Mouse (Mus musculus): ENCODE data around the gene Arhgef18. TPM values are rescaled to one million over a fixed set of nuclear protein-coding genes. Genes with fewer than 3 reads are reported as not detected.
A peak's percentile ranks its signal among the peaks of the same experiment; 100 is the strongest.

The Arhgef18 gene
- polyA plus RNA-seq, 1 experiment from 2014 or later: 13.3 TPM

DNA sequence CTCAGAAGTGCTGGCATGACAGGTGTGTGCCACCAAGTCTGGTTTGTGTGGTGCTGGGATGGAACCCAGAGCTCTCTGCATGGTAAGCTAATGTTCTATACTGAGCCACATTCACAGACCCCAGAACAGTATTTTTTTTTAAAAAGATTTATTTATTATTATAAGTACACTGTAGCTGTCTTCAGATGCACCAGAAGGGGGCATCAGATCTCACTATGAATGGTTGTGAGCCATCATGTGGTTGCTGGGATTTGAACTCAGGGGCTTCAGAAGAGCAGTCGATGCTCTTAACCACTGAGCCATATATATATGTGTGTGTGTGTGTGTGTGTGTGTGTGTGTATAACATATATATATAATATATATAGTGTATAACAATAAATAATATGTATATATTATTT, 76.0 kb downstream of the Arhgef18 start:
- H3K36me3 ChIP-seq (replicated peaks): no peaks in the 10 kb centered on the region
- no peaks in the 10 kb centered on the region for H3K27me3 ChIP-seq (replicated peaks)
- no peak overlapping the region for H3K4me2 ChIP-seq
- H3K27ac ChIP-seq: peak overlapping the region; percentile 87; the same call in 1 of the 2 replicates
- no peak overlapping the region for H3K9ac ChIP-seq
- peaks cover 9% of the 10 kb centered on the region for H3K4me1 ChIP-seq
- no peak overlapping the region for H3K4me3 ChIP-seq
- H3K9me3 ChIP-seq: no peaks in the 10 kb centered on the region
- no peak for ATAC-seq (replicated peaks)
- 88% methylated on average over 1 of the region's 1 CpGs for WGBS

DNA sequence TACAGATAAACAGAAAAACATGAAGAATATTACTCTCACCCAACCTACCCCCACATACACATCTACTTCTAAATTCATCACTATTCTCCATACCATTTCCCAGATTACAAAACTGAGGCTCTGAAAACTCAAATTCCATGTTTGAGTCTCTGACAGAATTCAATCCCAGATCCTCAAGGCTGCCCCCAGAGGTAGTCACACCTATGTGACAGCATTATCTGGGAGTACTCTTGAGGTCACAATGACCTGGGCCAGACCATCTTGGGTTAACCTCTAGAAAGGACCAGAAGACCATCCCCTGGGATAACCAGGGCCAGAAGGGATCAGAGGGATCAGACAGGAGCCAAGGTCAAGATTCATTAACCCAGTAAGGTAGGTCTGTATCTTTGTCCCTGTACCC, 77.8 kb downstream of the Arhgef18 start, which contains the start of gene Tex45:
TSS of gene Tex45 (plus strand) at position 301 of the 400 bp plus-strand sequence.
- Histone ChIP-seq H3K9me3 (no peaks in the 10 kb centered on the region), H3K36me3 (replicated peaks) (no peaks in the 10 kb centered on the region), H3K27me3 (replicated peaks) (no peaks in the 10 kb centered on the region), H3K4me2 (no peak within 1 kb of the TSS), H3K4me1 (peaks cover 9% of the 10 kb centered on the region), H3K4me3 (no peak within 1 kb of the TSS), H3K9ac (no peak within 1 kb of the TSS), H3K27ac (no peak within 1 kb of the TSS)
- no peak for ATAC-seq (replicated peaks)

DNA sequence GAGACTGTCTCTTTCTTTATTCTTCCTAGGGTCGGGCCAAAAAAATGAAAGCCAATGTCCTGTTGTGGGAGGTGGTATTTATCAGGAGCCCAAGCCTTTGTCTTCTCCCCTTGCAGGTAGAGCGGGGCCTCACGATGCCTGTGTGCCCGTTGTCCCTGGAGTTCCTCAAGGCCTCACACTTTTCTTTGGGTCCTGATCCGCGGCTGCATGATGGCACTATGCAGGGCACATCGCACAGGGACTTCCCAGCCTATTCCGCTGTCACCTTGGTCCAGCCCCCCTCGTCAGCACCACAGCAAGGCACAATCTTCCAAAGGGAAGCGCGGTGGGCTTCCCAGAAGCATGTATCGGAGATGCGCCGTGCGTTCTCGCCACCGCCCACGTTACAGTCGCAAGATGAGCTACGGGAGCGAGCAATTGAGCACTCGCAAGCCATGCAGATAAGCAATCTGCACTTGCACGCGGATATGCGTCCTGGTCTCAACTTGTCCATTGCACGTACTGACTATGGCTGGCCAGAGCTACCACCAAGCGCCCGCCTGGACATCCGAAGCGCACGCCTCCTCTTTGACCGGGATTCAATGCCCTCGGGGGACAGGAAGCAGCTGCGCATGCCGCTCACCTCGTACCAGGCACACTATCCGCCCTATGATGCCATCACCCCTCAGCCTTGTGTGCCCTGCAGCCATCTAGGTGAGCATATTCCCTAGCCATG, 83.1 kb downstream of the Arhgef18 start:
- H3K4me1 ChIP-seq: peaks cover 5% of the 10 kb centered on the region; the same call in 1 of the 2 replicates
- H3K27me3 ChIP-seq (replicated peaks): no peaks in the 10 kb centered on the region
- H3K4me3 ChIP-seq: peak overlapping the region; percentile 34
- no peak overlapping the region for H3K27ac ChIP-seq
- peak overlapping the region; percentile 37; the same call in 1 of the 2 replicates for H3K9ac ChIP-seq
- H3K36me3 ChIP-seq (replicated peaks): no peaks in the 10 kb centered on the region
- H3K4me2 ChIP-seq: peak overlapping the region; percentile 51
- no peaks in the 10 kb centered on the region for H3K9me3 ChIP-seq
- WGBS: 28% methylated on average over 37 of the region's 37 CpGs
- ATAC-seq (replicated peaks): peak; percentile 65

DNA sequence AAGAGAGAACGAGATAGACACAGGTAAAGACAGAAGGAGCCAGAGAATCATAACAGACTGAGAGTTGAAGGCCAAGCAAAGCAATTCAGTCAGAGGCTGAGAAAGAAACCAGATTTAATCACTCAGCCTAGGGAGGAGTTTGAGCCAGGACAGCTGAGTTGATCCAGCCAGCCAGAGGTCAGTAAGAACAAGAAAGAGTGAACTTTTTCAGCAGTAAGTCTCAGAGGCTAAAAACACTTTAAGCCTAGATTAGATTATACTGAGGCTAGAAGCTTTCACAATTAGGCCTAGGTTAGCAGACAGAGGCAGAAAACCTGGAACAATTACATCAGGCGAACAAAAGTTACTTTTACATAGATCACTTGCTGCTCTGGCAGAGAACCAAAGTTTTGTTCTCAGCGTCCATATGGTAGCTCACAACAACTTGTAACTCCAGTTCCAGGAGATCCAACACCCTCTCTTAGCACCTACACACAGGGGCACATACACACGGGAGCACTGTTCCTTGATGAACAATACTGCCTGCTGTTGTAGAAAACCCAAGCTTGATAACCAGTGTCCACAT, 87.5 kb downstream of the Arhgef18 start:
- no peak overlapping the region for H3K4me3 ChIP-seq
- no peak overlapping the region for H3K9ac ChIP-seq
- no peak overlapping the region for H3K4me2 ChIP-seq
- H3K9me3 ChIP-seq: no peaks in the 10 kb centered on the region
- no peaks in the 10 kb centered on the region for H3K36me3 ChIP-seq (replicated peaks)
- WGBS: 78% methylated on average over 4 of the region's 4 CpGs
- H3K4me1 ChIP-seq: peaks cover 5% of the 10 kb centered on the region; the same call in 1 of the 2 replicates
- H3K27ac ChIP-seq: no peak overlapping the region
- no peaks in the 10 kb centered on the region for H3K27me3 ChIP-seq (replicated peaks)
- no peak for ATAC-seq (replicated peaks)

DNA sequence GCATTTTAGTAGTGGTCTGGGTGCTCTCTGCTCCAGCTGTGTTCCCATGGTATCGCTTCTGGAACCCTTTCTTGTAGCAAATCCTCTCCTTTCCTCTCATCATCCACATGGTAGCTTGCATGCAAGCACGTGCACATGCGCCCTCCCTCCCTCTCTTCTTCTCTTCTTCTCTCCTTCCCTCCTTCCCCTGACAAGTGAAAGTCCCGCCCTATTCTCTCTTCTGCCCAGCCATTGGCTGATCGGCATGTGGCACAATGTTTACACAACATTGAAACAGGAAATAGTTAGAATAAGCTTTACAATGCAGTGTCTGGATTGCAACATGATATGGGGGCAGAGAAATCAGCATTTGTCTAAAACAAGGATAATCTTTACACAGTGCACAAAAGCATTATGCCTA, 88.8 kb downstream of the Arhgef18 start:
- Histone ChIP-seq H3K27ac (no peak overlapping the region), H3K36me3 (replicated peaks) (no peaks in the 10 kb centered on the region), H3K4me2 (no peak overlapping the region), H3K4me3 (no peak overlapping the region), H3K9me3 (no peaks in the 10 kb centered on the region), H3K27me3 (replicated peaks) (no peaks in the 10 kb centered on the region), H3K4me1 (no peaks in the 10 kb centered on the region), H3K9ac (no peak overlapping the region)
- no peak for ATAC-seq (replicated peaks)
- 63% methylated on average over 5 of the region's 5 CpGs for WGBS

DNA sequence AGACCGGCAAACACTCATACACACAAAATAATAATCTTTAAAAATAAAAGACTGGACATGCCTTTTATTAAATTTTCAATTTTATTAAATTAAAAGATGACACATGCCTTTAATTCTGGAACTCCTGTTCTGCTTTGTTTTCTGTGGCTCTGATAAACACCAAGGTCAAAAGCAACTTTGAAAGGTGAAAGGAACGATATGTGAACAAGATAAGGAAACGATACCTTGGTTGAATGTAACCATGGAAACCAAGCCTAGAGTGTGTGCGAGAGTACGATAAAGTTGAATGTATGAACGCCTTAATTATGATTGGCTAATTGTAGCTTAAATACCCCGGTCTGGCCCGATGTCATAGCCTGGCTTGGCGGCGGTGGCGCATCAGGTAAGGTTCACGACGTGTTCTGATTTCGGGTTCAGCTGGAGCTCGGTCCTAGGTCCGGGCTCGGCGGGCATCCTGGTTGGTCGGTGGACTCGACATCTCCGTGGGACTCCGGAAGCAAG, 89.5 kb downstream of the Arhgef18 start:
- H3K4me3 ChIP-seq: no peak overlapping the region
- no peak overlapping the region for H3K4me2 ChIP-seq
- no peaks in the 10 kb centered on the region for H3K9me3 ChIP-seq
- H3K9ac ChIP-seq: no peak overlapping the region
- no peaks in the 10 kb centered on the region for H3K27me3 ChIP-seq (replicated peaks)
- no peak for ATAC-seq (replicated peaks)
- H3K27ac ChIP-seq: no peak overlapping the region
- H3K36me3 ChIP-seq (replicated peaks): no peaks in the 10 kb centered on the region
- no peaks in the 10 kb centered on the region for H3K4me1 ChIP-seq
- WGBS: 88% methylated on average over 22 of the region's 22 CpGs

DNA sequence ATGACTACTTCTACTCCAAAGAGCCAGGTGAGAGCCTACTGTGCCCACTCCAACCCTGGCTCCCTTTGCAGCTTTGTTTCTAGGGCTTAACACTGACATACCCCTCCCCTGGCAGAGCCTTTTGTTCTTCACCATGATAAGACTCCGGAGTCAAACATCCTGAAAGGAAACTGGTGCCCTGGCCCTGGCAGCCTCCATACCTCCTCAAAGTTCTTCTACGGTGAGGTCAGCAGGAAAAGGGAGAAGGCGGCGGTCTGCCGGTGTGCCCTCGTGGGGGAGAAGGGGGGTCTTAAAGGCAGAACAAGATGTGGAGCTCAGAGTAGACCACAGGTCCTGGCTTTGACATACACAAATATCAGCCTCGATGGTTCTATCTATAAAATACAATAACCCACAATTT, 90.7 kb downstream of the Arhgef18 start:
- 86% methylated on average over 7 of the region's 7 CpGs for WGBS
- no peaks in the 10 kb centered on the region for H3K27me3 ChIP-seq (replicated peaks)
- H3K9me3 ChIP-seq: no peaks in the 10 kb centered on the region
- no peak overlapping the region for H3K9ac ChIP-seq
- H3K4me1 ChIP-seq: no peaks in the 10 kb centered on the region
- ATAC-seq (replicated peaks): no peak
- H3K36me3 ChIP-seq (replicated peaks): no peaks in the 10 kb centered on the region
- no peak overlapping the region for H3K27ac ChIP-seq
- H3K4me2 ChIP-seq: no peak overlapping the region
- no peak overlapping the region for H3K4me3 ChIP-seq

DNA sequence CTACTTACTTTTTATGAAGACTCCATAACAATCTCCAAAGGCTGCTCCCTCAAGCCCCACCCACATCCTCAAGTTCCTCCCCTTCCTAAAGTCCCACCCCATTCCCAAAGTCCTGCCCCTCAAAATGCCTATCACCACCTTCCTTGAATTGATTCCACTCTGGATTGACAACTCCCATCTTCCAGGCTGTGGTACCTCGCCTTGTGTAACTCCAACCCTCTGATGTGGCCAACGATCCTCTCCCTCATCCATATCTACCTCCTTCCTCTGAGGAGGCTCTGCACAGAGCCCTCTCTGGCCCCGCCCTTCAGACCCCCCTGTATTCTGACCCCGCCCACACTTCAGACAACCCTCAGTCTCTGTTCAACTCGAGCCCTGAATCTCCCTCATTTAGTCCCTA, 92.4 kb downstream of the Arhgef18 start:
- Histone ChIP-seq H3K36me3 (replicated peaks) (no peaks in the 10 kb centered on the region), H3K9me3 (no peaks in the 10 kb centered on the region), H3K4me1 (no peaks in the 10 kb centered on the region), H3K9ac (no peak overlapping the region), H3K27me3 (replicated peaks) (no peaks in the 10 kb centered on the region), H3K27ac (no peak overlapping the region), H3K4me2 (no peak overlapping the region), H3K4me3 (no peak overlapping the region)
- WGBS: 25% methylated on average over 5 of the region's 5 CpGs
- ATAC-seq (replicated peaks): 0 out of 2 replicates have a peak, but pooled peaks have one; percentile 35

DNA sequence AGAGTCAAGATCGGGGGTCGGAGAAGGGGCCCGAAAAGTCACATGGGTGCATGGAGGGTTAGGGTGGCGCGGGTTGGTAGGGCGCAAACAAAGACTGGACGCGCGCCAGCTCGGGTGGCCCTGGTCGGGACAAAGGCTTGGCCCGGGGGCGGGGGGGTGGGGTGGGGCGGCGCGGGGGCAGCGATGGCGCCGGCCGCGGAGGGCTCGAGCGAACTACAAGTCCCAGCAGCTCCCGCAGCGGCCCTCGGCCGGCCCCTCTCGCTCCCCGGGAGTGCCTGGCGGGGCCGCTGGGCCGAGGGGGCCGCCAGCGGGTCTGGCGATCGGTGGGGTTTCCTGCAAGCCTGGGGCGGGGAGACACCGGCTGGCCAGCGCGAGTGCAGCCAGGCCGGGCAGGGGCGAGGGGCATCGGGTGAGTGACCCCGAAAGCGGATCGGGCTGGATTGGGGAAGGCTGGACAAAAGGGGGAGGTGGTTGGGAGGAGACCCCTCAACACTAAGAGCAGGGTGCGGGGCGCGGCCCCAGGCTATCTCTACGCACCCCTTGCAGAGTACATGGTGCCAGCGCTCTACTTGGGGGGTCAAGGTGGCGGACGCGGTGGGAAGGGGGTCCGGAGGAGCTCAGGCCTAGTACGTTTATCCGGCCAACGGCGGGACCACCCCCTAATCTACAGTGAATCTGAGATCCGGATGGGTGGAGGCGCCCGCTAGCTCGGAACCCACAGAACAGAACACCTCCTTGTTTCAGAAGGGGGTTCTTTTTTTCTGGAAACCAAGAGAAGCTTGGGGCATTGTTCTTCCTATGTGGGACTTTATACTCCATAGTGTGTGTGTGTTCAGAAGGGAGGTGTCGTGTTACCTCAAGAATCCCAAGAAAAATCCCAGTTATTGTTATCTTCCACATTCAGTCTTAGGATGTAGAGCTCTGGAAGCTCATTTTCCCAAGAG, 100.4 kb downstream of the Arhgef18 start, which contains the start of gene Zfp358:
TSS of gene Zfp358 (plus strand) at position 238 of the 944 bp plus-strand sequence.
- Histone ChIP-seq H3K9me3 (no peaks in the 10 kb centered on the region), H3K4me1 (peaks cover 31% of the 10 kb centered on the region), H3K9ac (peak within 1 kb of the TSS; percentile 98), H3K27ac (peak within 1 kb of the TSS; percentile 87), H3K4me2 (peak within 1 kb of the TSS; percentile 62), H3K36me3 (replicated peaks) (peaks cover 22% of the 10 kb centered on the region), H3K27me3 (replicated peaks) (no peaks in the 10 kb centered on the region), H3K4me3 (peak within 1 kb of the TSS; percentile 64)
- ATAC-seq (replicated peaks): peak; percentile 91
- WGBS: under 1% methylated on average over 63 of the region's 64 CpGs

DNA sequence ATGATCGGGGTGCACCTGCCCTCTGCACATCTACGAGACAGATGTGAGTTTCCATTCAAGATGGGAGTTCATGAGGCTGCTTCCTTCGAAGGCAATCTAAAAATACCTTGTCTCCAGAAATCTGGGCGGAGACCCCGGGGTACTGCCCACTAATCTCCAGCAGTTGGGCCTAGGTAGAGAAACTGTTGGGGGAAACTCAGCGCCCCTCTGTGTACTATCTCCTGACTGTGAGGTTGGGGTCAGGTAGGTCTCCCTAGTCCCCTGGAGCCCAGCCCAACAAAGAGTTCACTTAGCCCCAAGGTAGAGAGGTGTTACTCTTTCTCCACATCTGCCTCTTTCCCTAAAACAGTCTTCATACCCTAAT, 101.0 kb downstream of the Arhgef18 start:
- 34% methylated on average over 6 of the region's 6 CpGs for WGBS
- H3K4me3 ChIP-seq: peak overlapping the region; percentile 64

DNA sequence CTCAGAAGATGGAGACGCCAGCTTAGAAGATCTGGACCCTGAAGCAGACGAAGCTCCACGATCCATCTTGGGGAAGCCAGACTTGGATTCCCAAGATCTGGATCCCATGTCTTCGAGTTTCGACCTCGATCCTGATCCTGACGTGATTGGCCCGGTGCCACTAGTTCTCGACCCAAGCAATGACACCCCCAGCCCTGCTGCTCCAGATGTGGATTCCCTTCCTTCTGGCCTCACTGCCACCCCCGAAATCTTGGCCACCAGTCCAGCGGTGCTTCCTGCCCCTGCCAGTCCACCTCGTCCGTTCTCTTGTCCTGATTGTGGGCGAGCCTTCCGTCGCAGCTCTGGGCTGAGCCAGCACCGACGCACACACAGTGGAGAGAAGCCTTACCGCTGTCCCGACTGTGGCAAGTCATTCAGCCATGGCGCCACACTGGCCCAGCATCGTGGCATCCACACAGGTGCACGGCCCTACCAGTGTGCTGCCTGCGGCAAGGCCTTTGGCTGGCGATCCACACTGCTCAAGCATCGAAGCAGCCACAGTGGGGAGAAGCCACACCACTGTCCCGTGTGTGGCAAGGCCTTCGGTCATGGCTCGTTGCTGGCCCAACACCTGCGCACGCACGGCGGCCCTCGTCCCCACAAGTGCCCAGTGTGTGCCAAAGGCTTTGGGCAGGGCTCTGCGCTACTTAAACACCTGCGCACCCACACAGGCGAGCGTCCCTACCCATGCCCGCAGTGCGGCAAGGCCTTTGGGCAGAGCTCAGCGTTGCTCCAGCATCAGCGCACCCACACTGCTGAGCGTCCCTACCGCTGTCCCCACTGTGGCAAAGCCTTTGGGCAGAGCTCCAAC, 103.0 kb downstream of the Arhgef18 start:
- Histone ChIP-seq H3K4me3 (no peak overlapping the region), H3K4me2 (no peak overlapping the region), H3K9me3 (no peaks in the 10 kb centered on the region), H3K27ac (no peak overlapping the region), H3K27me3 (replicated peaks) (no peaks in the 10 kb centered on the region), H3K36me3 (replicated peaks) (peaks cover 22% of the 10 kb centered on the region), H3K4me1 (peaks cover 40% of the 10 kb centered on the region), H3K9ac (no peak overlapping the region)
- no peak for ATAC-seq (replicated peaks)
- WGBS: 95% methylated on average over 44 of the region's 44 CpGs

More for the DNA sequence above, 101.0 kb downstream of the Arhgef18 start:
- Histone ChIP-seq H3K36me3 (replicated peaks) (peaks cover 22% of the 10 kb centered on the region), H3K9me3 (no peaks in the 10 kb centered on the region), H3K4me1 (peaks cover 32% of the 10 kb centered on the region), H3K4me2 (peak overlapping the region; percentile 62), H3K27ac (peak overlapping the region; percentile 87), H3K27me3 (replicated peaks) (no peaks in the 10 kb centered on the region), H3K9ac (peak overlapping the region; percentile 98)
- peak; percentile 8 for ATAC-seq (replicated peaks)

Data from midbrain, embryonic 15.5 days (tissue).